ENCODE assay signal across 14 mouse cellular contexts in the genomic region with DNA sequence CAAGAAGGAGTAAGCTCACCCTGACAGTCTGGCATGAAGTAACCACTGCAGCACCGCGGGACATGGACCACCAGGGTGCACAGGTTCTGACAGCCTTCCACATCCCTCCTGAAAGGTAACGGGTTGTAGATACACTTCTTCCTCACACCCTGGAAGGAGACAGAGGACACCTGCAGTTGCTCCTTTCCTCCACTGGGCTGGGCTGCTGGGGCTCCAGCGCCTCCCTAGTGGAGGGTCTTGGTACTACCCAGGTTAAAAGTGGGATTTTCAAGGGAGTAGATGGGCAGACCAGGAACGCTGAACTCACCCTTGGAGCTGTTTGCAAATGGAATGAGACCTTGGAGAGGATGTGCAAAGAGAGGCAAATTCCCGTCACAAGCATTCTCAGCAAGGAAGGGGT.
DNase-seq lines count a peak whose midpoint lies in the region; ATAC-seq and TF ChIP-seq lines count a peak whose summit lies in the region.
"Had no signal": no experiment of that assay in that cellular context is flagged by ENCODE, and none has a peak within 500 bp of the region (broad histone marks: within the 10 kb centered on the region; RNA-seq: fewer than 3 reads in every experiment).

No protein-coding gene starts in this region.

- peaks cover 1% of the 10 kb centered on the region; the same call in 1 of the 2 replicates for H3K36me3 ChIP-seq in liver, adult 2 months (ENCODE audit: control insufficient read depth, insufficient read depth, low read length)
- no peaks in the 10 kb centered on the region for H3K36me3 ChIP-seq in liver, embryonic 12.5 days
- H3K36me3 ChIP-seq in E14TG2a.4 (ENCODE audit: insufficient read depth, low read length) (no peaks in the 10 kb centered on the region), MEL (ENCODE audit: control insufficient read depth in 1 of 2, insufficient read depth in 2 of 2, low read length in 2 of 2) (no peaks in the 10 kb centered on the region)
- H3K36me3 ChIP-seq: lung, embryonic 15.5 days; midbrain, embryonic 13.5 days; neural tube, embryonic 12.5 days had no signal

- no peaks in the 10 kb centered on the region; the same call in 1 of the 2 replicates for H3K4me1 ChIP-seq in liver, adult 2 months (ENCODE audit: control insufficient read depth, insufficient read depth, low read length)
- no peaks in the 10 kb centered on the region for H3K4me1 ChIP-seq in liver, embryonic 12.5 days
- H3K4me1 ChIP-seq in E14TG2a.4 (replicated peaks; ENCODE audit: low read depth, low read length) (no peaks in the 10 kb centered on the region), MEL (ENCODE audit: control insufficient read depth in 1 of 2, insufficient read depth in 2 of 2, low read length in 2 of 2) (no peaks in the 10 kb centered on the region)
- H3K4me1 ChIP-seq: lung, embryonic 15.5 days; midbrain, embryonic 13.5 days; neural tube, embryonic 12.5 days had no signal

- H3K27ac ChIP-seq in liver, adult 2 months (replicated peaks; ENCODE audit: insufficient read depth, low read depth, low read length): no peak overlapping the region
- H3K27ac ChIP-seq in liver, embryonic 12.5 days: no peak overlapping the region
- no peak overlapping the region for H3K27ac ChIP-seq in MEL (ENCODE audit: control insufficient read depth, low read depth, low read length)
- H3K27ac ChIP-seq: lung, embryonic 15.5 days; midbrain, embryonic 13.5 days; neural tube, embryonic 12.5 days had no signal

- TF ChIP-seq CTCF in liver, adult 2 months (IDR thresholded peaks at IDR 0.05; ENCODE audit: low read depth, low read length): peak; percentile 64
- TF ChIP-seq CTCF in E14TG2a.4 (conservative IDR thresholded peaks at IDR 0.05; ENCODE audit: low read length) (peak; percentile 58), MEL (IDR thresholded peaks at IDR 0.05 in 2 of 3, conservative IDR thresholded peaks at IDR 0.05 in 1 of 3; ENCODE audit: control insufficient read depth in 1 of 3, insufficient read depth in 1 of 3, low read depth in 2 of 3, low read length in 3 of 3, poor library complexity in 1 of 3, severe bottlenecking in 1 of 3) (peak; percentile 27 to 59 (median 38); a peak in 5 of 6 replicates)

- no peak overlapping the region for H3K9ac ChIP-seq in liver, adult 2 months (ENCODE audit: low read depth, low read length)
- no peak overlapping the region for H3K9ac ChIP-seq in liver, embryonic 12.5 days
- H3K9ac ChIP-seq in MEL (ENCODE audit: control insufficient read depth, low read depth, low read length, poor library complexity, severe bottlenecking): no peak overlapping the region
- H3K9ac ChIP-seq: lung, embryonic 15.5 days; midbrain, embryonic 13.5 days; neural tube, embryonic 12.5 days had no signal

- no peak for TF ChIP-seq RAD21 in MEL (IDR thresholded peaks at IDR 0.05; ENCODE audit: low read depth, low read length)

- TF ChIP-seq EP300 in MEL (IDR thresholded peaks at IDR 0.05; ENCODE audit: low read depth in 1 of 2, low read length in 2 of 2): no peak

- 87% methylated on average over 6 of the region's 6 CpGs for WGBS in liver, adult 2 months
- WGBS in liver, embryonic 12.5 days (ENCODE audit: insufficient replicate concordance): 75% methylated on average over 6 of the region's 6 CpGs

- no peaks in the 10 kb centered on the region for H3K79me2 ChIP-seq in liver, adult 2 months (ENCODE audit: control insufficient read depth, insufficient read depth, low read length)
- no peaks in the 10 kb centered on the region for H3K79me2 ChIP-seq in MEL (ENCODE audit: control insufficient read depth, insufficient read depth, low read length, poor library complexity)

- no peaks in the 10 kb centered on the region for H3K27me3 ChIP-seq in liver, adult 2 months (ENCODE audit: control insufficient read depth, insufficient read depth, low read length)
- no peaks in the 10 kb centered on the region for H3K27me3 ChIP-seq in liver, embryonic 12.5 days (replicated peaks)
- no peaks in the 10 kb centered on the region for H3K27me3 ChIP-seq in E14TG2a.4 (ENCODE audit: insufficient read depth, low read length)
- no peaks in the 10 kb centered on the region for H3K27me3 ChIP-seq in MEL (ENCODE audit: control insufficient read depth in 1 of 2, insufficient read depth in 2 of 2, low read length in 2 of 2)
- H3K27me3 ChIP-seq: lung, embryonic 15.5 days; midbrain, embryonic 13.5 days; neural tube, embryonic 12.5 days had no signal

- DNase-seq in liver, adult 2 months (ENCODE audit: extremely low read depth, low read depth, low spot score): no peak
- DNase-seq in MEL (ENCODE audit: low read depth, low spot score) (peak; percentile 7), MN1 (ENCODE audit: low spot score) (no peak)
- DNase-seq in adrenal gland, postnatal 36 days: no peak
- DNase-seq: cerebellum, adult 9-11 months; heart, adult 11 months; heart, postnatal 4 days; kidney, adult 11 months had no signal

- no peaks in the 10 kb centered on the region for H3K9me3 ChIP-seq in liver, embryonic 12.5 days (replicated peaks)
- H3K9me3 ChIP-seq in E14TG2a.4 (ENCODE audit: low read length): no peaks in the 10 kb centered on the region
- no peaks in the 10 kb centered on the region for H3K9me3 ChIP-seq in MEL (replicated peaks; ENCODE audit: insufficient read depth, low read length)
- H3K9me3 ChIP-seq: lung, embryonic 15.5 days; midbrain, embryonic 13.5 days; neural tube, embryonic 12.5 days had no signal

- ATAC-seq in liver, embryonic 12.5 days: no peak
- ATAC-seq in megakaryocyte progenitor cell, adult 5-6 weeks (replicated peaks; ENCODE audit: poor library complexity): peak; percentile 52
- ATAC-seq: midbrain, embryonic 13.5 days had no signal

- H3K4me3 ChIP-seq in liver, adult 2 months (ENCODE audit: insufficient read depth, low read depth, low read length): no peak overlapping the region
- no peak overlapping the region for H3K4me3 ChIP-seq in liver, embryonic 12.5 days
- H3K4me3 ChIP-seq in E14TG2a.4 (replicated peaks; ENCODE audit: low read length) (no peak overlapping the region), MEL (ENCODE audit: control insufficient read depth in 1 of 2, insufficient read depth in 1 of 2, low read depth in 2 of 2, low read length in 2 of 2) (no peak overlapping the region)
- H3K4me3 ChIP-seq: lung, embryonic 15.5 days; midbrain, embryonic 13.5 days; neural tube, embryonic 12.5 days had no signal

- no peak for TF ChIP-seq POLR2A in liver, adult 2 months (IDR thresholded peaks at IDR 0.05; ENCODE audit: extremely low read depth, insufficient read depth, low read length)
- no peak for TF ChIP-seq POLR2A in MEL (IDR thresholded peaks at IDR 0.05; ENCODE audit: control insufficient read depth in 1 of 2, insufficient read depth in 1 of 2, low read depth in 1 of 2, low read length in 2 of 2, poor library complexity in 1 of 2)

- no peak overlapping the region for H3K4me2 ChIP-seq in liver, embryonic 12.5 days
- H3K4me2 ChIP-seq: lung, embryonic 15.5 days; midbrain, embryonic 13.5 days; neural tube, embryonic 12.5 days had no signal

TF ChIP-seq in MEL, 35 proteins besides CTCF, POLR2A, EP300 and RAD21:
- TF ChIP-seq NRF1 (IDR thresholded peaks at IDR 0.05; ENCODE audit: insufficient read depth, low read depth, low read length, poor library complexity, severe bottlenecking): no peak
- TF ChIP-seq HCFC1 (IDR thresholded peaks at IDR 0.05; ENCODE audit: low read depth, low read length): no peak
- no peak for TF ChIP-seq CHD2 (IDR thresholded peaks at IDR 0.05; ENCODE audit: low read length)
- no peak for TF ChIP-seq ZMIZ1 (IDR thresholded peaks at IDR 0.05; ENCODE audit: low read depth, low read length)
- TF ChIP-seq SIN3A (IDR thresholded peaks at IDR 0.05; ENCODE audit: low read length): no peak
- no peak for TF ChIP-seq MEF2A (IDR thresholded peaks at IDR 0.05; ENCODE audit: extremely low read depth, insufficient replicate concordance, low read depth, low read length, poor library complexity, severe bottlenecking)
- TF ChIP-seq USF2 (IDR thresholded peaks at IDR 0.05; ENCODE audit: borderline replicate concordance in 1 of 2, insufficient read depth in 1 of 2, low read depth in 1 of 2, low read length in 2 of 2): no peak
- no peak for TF ChIP-seq SMC3 (IDR thresholded peaks at IDR 0.05; ENCODE audit: low read depth, low read length)
- no peak for TF ChIP-seq GABPA (IDR thresholded peaks at IDR 0.05; ENCODE audit: low read depth, low read length)
- TF ChIP-seq MXI1 (IDR thresholded peaks at IDR 0.05; ENCODE audit: low read depth, low read length): no peak
- TF ChIP-seq MYC (IDR thresholded peaks at IDR 0.05; ENCODE audit: low read depth, low read length): no peak
- TF ChIP-seq CHD1 (IDR thresholded peaks at IDR 0.05; ENCODE audit: low read depth, low read length): no peak
- no peak for TF ChIP-seq JUND (IDR thresholded peaks at IDR 0.05; ENCODE audit: low read depth, low read length)
- no peak for TF ChIP-seq POLR2AphosphoS2 (IDR thresholded peaks at IDR 0.05; ENCODE audit: low read length)
